Mouse (Mus musculus): Measurements from ENCODE around the gene Adck1. TPM values are rescaled to one million over a fixed set of nuclear protein-coding genes. Genes with fewer than 3 reads are reported as not detected.
A peak's percentile ranks its signal among the peaks of the same experiment; 100 is the strongest.

Gene Adck1
- total RNA-seq, 2 experiments from 2014 or later, result 0.53 TPM; not detected in 1

GRCm38 (mm10) chr12:88413239-88413638, 52.9 kb downstream of the Adck1 start:
- no peak for ATAC-seq (replicated peaks; ENCODE audit: low FRiP score, poor library complexity, severe bottlenecking)

DNA sequence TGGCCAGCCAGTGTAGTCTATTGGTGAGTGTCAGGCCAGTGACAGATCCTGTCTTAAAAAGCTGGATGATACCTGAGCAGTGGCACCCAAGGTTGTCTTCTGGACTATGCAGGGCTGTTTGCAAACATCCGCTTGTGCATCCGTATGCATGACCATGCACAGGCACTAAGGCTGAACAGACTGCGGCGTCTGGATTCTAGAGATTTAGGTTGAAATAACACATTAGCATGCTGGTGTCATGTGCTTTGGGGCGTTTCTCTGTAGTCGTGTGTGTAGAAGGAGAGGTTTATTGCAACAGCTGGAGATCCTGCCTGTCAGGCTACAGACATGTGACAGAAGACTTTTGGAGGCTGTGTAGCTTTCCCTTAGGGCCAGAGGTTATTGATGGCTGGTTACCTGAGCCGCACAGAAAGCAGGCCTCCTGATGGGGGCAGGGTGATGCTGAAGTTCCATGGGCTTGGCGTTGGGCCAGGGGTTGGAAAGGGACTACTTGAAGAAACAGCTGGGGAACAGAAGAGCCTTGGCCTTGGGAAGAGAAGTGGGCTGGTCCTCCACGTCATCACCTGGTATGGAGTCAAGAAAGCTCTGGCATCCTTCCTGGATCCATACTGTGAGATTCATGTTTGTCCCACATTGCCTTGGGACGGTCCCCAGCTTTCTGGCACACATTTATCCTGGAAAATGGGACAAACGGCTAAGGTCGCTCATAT, 59.7 kb downstream of the Adck1 start:
- ATAC-seq (replicated peaks; ENCODE audit: low FRiP score, poor library complexity, severe bottlenecking), result no peak

DNA sequence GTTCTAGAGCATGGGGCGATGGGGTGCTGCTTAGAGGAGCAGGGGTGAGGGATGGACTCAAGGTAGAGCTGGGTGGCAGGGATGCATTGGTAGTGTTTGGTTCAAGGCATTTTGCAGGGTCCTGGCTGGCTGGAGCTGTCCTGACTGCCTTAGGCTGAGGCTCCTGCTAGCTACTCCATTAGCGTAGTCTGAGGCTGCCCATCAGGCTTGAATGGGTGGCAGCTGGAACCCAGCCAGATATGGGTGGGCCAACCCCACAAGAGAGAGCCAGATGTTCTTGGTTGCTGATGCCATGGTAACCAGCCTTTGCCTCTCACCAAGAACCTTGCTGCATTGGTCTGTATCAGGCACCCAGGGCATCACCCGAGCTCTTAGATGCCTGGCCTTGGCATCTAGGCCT, 66.6 kb downstream of the Adck1 start:
- 0 out of 2 replicates have a peak, but pooled peaks have one; percentile 26 for ATAC-seq (replicated peaks; ENCODE audit: low FRiP score, poor library complexity, severe bottlenecking)

DNA sequence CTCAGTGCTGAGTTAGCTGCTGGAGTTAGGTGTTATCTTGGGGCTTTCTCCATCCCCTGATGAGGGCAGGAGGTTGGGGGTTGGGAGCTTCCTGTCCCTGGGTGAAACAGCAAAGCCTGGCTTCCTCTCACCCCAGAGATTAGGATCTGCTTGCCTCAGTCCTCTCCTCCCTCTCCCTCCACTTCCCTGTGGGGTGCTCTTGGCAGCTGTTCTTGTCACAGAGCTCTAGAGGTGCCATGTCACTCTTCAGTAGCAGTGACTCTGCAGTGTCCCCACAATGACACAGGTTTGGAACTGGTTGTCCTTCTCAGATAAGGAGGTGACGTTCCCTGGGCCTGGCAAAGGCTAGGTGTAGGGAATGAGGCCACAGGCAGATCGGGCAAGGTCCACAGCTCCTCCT, 68.4 kb downstream of the Adck1 start:
- ATAC-seq (replicated peaks; ENCODE audit: low FRiP score, poor library complexity, severe bottlenecking), result no peak

- ATAC-seq (replicated peaks; ENCODE audit: low FRiP score, poor library complexity, severe bottlenecking), result no peak
These were observed 71.9 kb downstream of the Adck1 start for GRCm38 (mm10) chr12:88432277-88432676.

- no peak for ATAC-seq (replicated peaks; ENCODE audit: low FRiP score, poor library complexity, severe bottlenecking)
These were observed 72.8 kb downstream of the Adck1 start for GRCm38 (mm10) chr12:88433171-88433570.

DNA sequence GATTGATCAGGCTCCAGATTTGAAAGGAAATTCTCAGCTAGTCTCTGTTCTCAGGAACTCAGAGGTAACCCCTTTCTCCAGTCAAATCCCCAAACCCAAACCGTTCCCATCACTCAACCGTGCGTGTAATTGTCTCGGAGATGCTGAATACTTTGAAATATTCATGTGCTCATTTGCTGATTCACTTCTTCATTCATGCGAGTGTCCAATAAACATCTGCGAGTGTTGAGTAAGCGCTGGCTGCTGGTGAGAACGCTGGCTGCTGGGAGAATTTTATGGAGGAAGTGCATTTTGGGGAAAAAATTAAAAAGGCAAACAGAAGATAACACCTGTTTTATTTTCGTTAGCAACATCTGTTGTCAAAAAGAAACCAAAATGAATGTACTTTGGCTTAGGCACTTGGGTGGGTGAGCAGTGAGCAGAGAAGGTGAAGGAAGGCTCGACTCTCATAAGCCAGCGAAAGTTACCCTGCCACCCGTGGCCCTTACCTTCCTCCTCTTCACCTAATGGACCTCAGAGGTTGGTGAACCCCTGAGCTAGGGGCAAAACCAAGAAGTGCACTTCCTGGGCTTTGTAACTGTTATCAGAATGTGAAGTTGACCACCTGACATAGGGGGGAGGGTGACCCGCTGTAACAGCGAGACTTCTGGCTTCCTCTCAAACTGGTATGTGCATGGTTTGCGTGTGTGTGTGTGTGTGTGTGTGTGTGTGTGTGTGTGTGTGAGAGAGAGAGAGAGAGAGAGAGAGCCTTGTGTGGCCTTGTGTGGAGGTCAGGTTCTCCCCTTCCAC, 76.8 kb downstream of the Adck1 start:
- no peak for ATAC-seq (replicated peaks; ENCODE audit: low FRiP score, poor library complexity, severe bottlenecking)

DNA sequence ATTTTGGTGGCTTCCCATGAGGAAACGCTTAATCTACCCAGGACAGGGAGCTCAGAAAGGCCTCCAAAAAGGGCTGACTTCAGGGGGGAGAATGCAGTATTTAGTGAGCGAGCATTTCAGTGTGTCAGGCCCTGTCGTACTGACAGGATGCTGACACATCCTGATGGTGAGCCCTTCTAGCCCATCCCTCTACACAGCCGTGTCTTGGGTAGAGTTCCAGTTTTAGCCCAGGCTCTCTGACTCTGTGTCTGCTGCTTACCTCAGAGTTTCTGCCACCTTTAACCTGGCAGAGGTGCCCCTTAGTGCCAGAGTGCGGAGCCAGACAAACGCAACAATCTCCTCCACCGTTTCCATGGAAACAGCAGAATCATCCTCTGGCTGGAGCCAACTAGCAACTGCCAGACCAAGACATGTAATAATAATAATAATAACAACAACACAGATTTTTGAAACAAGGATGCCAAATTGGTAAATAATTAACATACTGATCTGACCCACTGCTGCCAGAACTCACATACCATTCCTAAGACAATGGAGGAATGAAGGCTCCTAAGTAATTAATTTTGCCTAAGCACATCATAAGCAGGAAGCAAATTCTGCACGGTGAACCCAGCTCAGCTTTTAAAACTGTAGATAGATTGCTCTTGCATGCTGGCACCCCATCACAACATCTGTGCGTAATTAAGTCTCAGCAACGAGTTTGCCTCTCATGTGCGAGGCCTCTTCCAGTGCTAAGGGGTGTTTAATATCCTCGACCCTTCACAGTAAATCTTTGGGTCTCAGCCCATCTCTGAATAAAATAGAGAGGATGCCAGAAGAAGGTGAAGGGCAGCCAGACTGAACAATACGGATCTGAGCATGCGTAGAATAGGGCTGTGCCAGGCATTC, 81.8 kb downstream of the Adck1 start:
- no peak for ATAC-seq (replicated peaks; ENCODE audit: low FRiP score, poor library complexity, severe bottlenecking)

- no peak for ATAC-seq (replicated peaks; ENCODE audit: low FRiP score, poor library complexity, severe bottlenecking)
These were observed 83.7 kb downstream of the Adck1 start for GRCm38 (mm10) chr12:88444040-88444439.

DNA sequence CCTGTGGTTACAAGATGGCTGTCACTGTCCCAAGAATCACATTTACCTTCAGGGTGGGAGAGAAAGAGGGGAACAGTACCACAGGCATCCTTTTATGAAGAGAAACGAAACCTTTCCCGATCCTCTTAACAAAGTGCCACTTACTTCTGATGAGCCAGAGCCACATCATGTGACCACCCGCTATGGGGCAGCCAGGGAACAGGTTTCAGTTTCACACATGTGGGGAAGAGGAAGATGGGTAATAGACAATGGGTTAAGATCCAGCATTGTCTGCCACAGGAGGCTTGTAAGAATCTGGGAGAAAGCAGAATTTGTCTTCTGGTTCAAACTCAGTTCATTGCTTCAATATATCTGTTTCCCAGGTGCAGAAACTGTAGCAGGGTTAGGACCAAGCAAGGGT, 85.1 kb downstream of the Adck1 start:
- ATAC-seq (replicated peaks; ENCODE audit: low FRiP score, poor library complexity, severe bottlenecking), result no peak

GRCm38 (mm10) chr12:88450658-88451563, 90.6 kb downstream of the Adck1 start:
- ATAC-seq (replicated peaks; ENCODE audit: low FRiP score, poor library complexity, severe bottlenecking), result no peak

GRCm38 (mm10) chr12:88454701-88455410, 94.5 kb downstream of the Adck1 start:
- ATAC-seq (replicated peaks; ENCODE audit: low FRiP score, poor library complexity, severe bottlenecking), result no peak

- ATAC-seq (replicated peaks; ENCODE audit: low FRiP score, poor library complexity, severe bottlenecking), result no peak
These were observed 96.7 kb downstream of the Adck1 start for GRCm38 (mm10) chr12:88457021-88457420.

- no peak for ATAC-seq (replicated peaks; ENCODE audit: low FRiP score, poor library complexity, severe bottlenecking)
These were observed 98.6 kb downstream of the Adck1 start for GRCm38 (mm10) chr12:88458936-88459335.

- no peak for ATAC-seq (replicated peaks; ENCODE audit: low FRiP score, poor library complexity, severe bottlenecking)
These were observed 99.1 kb downstream of the Adck1 start for GRCm38 (mm10) chr12:88459461-88459860.

DNA sequence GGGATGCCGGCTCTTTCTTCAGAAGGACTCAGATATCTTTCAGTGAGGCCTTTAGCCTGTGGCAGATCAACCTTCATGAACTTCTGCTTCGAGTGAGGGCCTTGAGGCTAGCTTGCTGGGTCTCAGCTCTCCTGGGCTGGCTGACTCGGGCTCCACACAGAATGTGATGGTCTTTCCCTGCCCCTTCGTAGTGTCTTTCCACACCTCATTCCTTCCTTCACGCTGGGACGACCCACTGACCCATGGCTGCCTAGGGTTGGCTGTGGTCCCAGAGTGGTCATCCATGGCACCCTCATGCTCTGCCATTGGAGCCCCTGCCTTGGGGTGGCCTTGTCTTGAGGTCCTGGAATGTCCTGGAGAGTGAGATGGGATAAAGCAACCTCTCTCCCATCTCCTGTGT, 100.7 kb downstream of the Adck1 start:
- ATAC-seq (replicated peaks; ENCODE audit: low FRiP score, poor library complexity, severe bottlenecking), result no peak

- ATAC-seq (replicated peaks; ENCODE audit: low FRiP score, poor library complexity, severe bottlenecking), result no peak
These were observed 103.4 kb downstream of the Adck1 start for GRCm38 (mm10) chr12:88463588-88464290.

DNA sequence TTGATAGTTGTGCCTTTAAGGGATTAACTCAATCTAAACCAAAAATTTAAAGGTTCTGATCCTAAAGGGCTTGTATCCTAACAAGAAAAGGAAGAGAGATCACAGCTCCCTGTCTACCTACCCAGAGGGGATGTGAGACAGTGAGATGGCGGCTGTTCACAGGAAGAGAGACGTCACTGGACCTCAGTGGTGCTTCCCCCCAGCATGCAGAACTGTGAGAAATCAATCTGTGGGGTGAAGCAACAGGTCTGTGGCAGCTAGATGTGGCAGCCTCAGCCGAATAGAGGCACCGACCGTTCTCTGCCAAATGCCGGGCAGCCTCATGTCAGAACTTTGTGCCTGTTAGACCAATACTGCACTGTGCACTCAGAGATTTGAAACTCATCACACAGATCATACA, 106.4 kb downstream of the Adck1 start:
- ATAC-seq (replicated peaks; ENCODE audit: low FRiP score, poor library complexity, severe bottlenecking), result no peak
